Mouse (Mus musculus) lung, embryonic 15.5 days (tissue): Measurements from ENCODE around the gene E030025P04Rik. TPM values are rescaled to one million over a fixed set of nuclear protein-coding genes. Genes with fewer than 3 reads are reported as not detected.

ENCODE experiments used
- ATAC-seq: fragments of 200-750 bp; cut with Nextera tagmentation; 2 replicates; pipeline ENCODE4 v1.8.0; 2017; ENCODE audit warnings: moderate number of reproducible peaks, borderline replicate concordance; ENCODE audit not compliant: low FRiP score, low TSS enrichment; ENCODE audit errors: extremely low read depth
- H3K27ac ChIP-seq: fragments of 300-500 bp; sonication (generic); 2 replicates; pipeline ENCODE4 v1.5.1; 2015; ENCODE audit warnings: moderate library complexity, mild to moderate bottlenecking, inconsistent platforms
- H3K27me3 ChIP-seq: fragments of 300-500 bp; sonication (generic); 2 replicates; pipeline ENCODE4 v1.6.1; 2015; ENCODE audit warnings: inconsistent platforms
- H3K36me3 ChIP-seq: fragments of 300-500 bp; sonication (generic); 2 replicates; pipeline ENCODE4 v1.6.1; 2015; ENCODE audit warnings: inconsistent platforms
- H3K4me1 ChIP-seq: fragments of 300-500 bp; sonication (generic); 2 replicates; pipeline ENCODE4 v1.6.1; 2015; ENCODE audit warnings: inconsistent platforms
- H3K4me2 ChIP-seq: fragments of 300-500 bp; sonication (generic); 2 replicates; pipeline ENCODE4 v1.6.1; 2015; ENCODE audit warnings: inconsistent platforms, mild to moderate bottlenecking, moderate library complexity
- H3K4me3 ChIP-seq: fragments of 300-500 bp; sonication (generic); 2 replicates; pipeline ENCODE4 v1.5.1; 2015; ENCODE audit warnings: mild to moderate bottlenecking, inconsistent platforms
- H3K9ac ChIP-seq: fragments of 300-500 bp; sonication (generic); 2 replicates; pipeline ENCODE4 v1.6.1; 2015; ENCODE audit warnings: inconsistent platforms
- H3K9me3 ChIP-seq: fragments of 300-500 bp; sonication (generic); 2 replicates; pipeline ENCODE4 v1.6.1; 2016; ENCODE audit warnings: inconsistent platforms
- WGBS: fragments of 180-500 bp; shearing (Covaris S2); methylation state at CpG from one replicate; pipeline ENCODE4 v1.1.7; 2015; 5-methylcytosine and 5-hydroxymethylcytosine counted together
- polyA plus RNA-seq: library from polyadenylated mRNA; unstranded; fragments of >200 nt; fragmentation: Nextera tagmentation; extraction: Ambion mirVana; gene quantifications from 2 replicates; pipeline ENCODE4 v1.2.1, GENCODE M21; 2015

The E030025P04Rik gene
- polyA plus RNA-seq, 1 experiment from 2014 or later: 0.14 TPM

GRCm38 (mm10) chr11:109091821-109092220 is 52.3 kb downstream of the E030025P04Rik start:
- no peaks in the 10 kb centered on the region for H3K27me3 ChIP-seq
- ATAC-seq: no peak
- H3K4me2 ChIP-seq: no peak overlapping the region
- no peaks in the 10 kb centered on the region for H3K4me1 ChIP-seq
- no peak overlapping the region for H3K9ac ChIP-seq
- no peak overlapping the region for H3K27ac ChIP-seq
- WGBS: 51% methylated on average over 5 of the region's 5 CpGs
- H3K36me3 ChIP-seq: no peaks in the 10 kb centered on the region
- no peaks in the 10 kb centered on the region for H3K9me3 ChIP-seq
- no peak overlapping the region for H3K4me3 ChIP-seq

Other genes starting within 250 kb of the E030025P04Rik start
- 8.4 TPM in 2 replicates for gene Axin2, start 224.0 kb downstream of the E030025P04Rik start, polyA plus RNA-seq
- 1.3 and 1.7 TPM in 2 replicates for gene Rgs9, start 153.8 kb upstream of the E030025P04Rik start, polyA plus RNA-seq
- 25.5 and 27.8 TPM in 2 replicates for gene Gna13, start 218.5 kb upstream of the E030025P04Rik start, polyA plus RNA-seq